Mouse (Mus musculus) MEL (cell line): ENCODE results near the gene Cpne8. TPM values are rescaled to one million over a fixed set of nuclear protein-coding genes. Genes with fewer than 3 reads are reported as not detected.

Experiments used
- DNase-seq: peaks from one replicate; pipeline ENCODE4 v3.0.0; 2011; ENCODE audit warnings: low read depth, low spot score
- H3K27ac ChIP-seq: 2 replicates; pipeline ENCODE4 v1.5.1; 2012; ENCODE audit warnings: low read depth, mild to moderate bottlenecking, control low read depth, low read length, moderate library complexity; ENCODE audit not compliant: control insufficient read depth
- H3K27me3 ChIP-seq, 2 experiments: fragments of 150-350 bp in 1 of 2; sonication (generic) in 1 of 2; 2 replicates each; pipeline ENCODE4 v1.6.1; 2012; ENCODE audit warnings: low read length in 2 of 2, mild to moderate bottlenecking in 2 of 2, improper control_type of control experiment in 1 of 2, moderate library complexity in 1 of 2; ENCODE audit not compliant: insufficient read depth in 2 of 2, control insufficient read depth in 1 of 2
- H3K36me3 ChIP-seq, 2 experiments: 2 replicates each; pipeline ENCODE4 v1.6.1; 2012 to 2014; ENCODE audit warnings: low read length in 2 of 2, improper control_type of control experiment in 1 of 2, inconsistent platforms in 1 of 2, mild to moderate bottlenecking in 1 of 2; ENCODE audit not compliant: insufficient read depth in 2 of 2, control insufficient read depth in 1 of 2
- H3K4me1 ChIP-seq, 2 experiments: fragments of 150-350 bp in 1 of 2; sonication (generic) in 1 of 2; 2 replicates each; pipeline ENCODE4 v1.6.1; 2012; ENCODE audit warnings: low read length in 2 of 2, improper control_type of control experiment in 1 of 2, mild to moderate bottlenecking in 1 of 2; ENCODE audit not compliant: insufficient read depth in 2 of 2, control insufficient read depth in 1 of 2
- H3K4me3 ChIP-seq, 2 experiments: fragments of 150-350 bp in 1 of 2; sonication (generic) in 1 of 2; 2 replicates each; pipeline ENCODE4 v1.5.1; 2012; ENCODE audit warnings: low read depth in 2 of 2, low read length in 2 of 2, mild to moderate bottlenecking in 2 of 2, moderate library complexity in 2 of 2, control low read depth in 1 of 2, improper control_type of control experiment in 1 of 2; ENCODE audit not compliant: control insufficient read depth in 1 of 2, insufficient read depth in 1 of 2
- H3K79me2 ChIP-seq: 2 replicates; pipeline ENCODE4 v1.6.1; 2012; ENCODE audit warnings: mild to moderate bottlenecking, low read length, moderate library complexity; ENCODE audit not compliant: control insufficient read depth, poor library complexity, insufficient read depth
- H3K9ac ChIP-seq: 2 replicates; pipeline ENCODE4 v1.6.1; 2012; ENCODE audit warnings: low read depth, mild to moderate bottlenecking, control low read depth, low read length, moderate library complexity; ENCODE audit not compliant: control insufficient read depth, poor library complexity, severe bottlenecking
- H3K9me3 ChIP-seq: fragments of 150-350 bp; sonication (generic); replicated peaks from 2 replicates; pipeline ENCODE4 v1.6.1; 2012; ENCODE audit warnings: mild to moderate bottlenecking, low read length, improper control_type of control experiment, moderate library complexity; ENCODE audit not compliant: insufficient read depth
- BHLHE40 ChIP-seq: IDR thresholded peaks from 2 replicates; pipeline ENCODE4 v1.6.1; 2012; ENCODE audit warnings: low read depth, mild to moderate bottlenecking, inconsistent platforms, low read length, improper control_type of control experiment, borderline replicate concordance
- CTCF ChIP-seq, 3 experiments: IDR thresholded peaks in 2 of 3; conservative IDR thresholded peaks in 1 of 3; 2 replicates each; pipeline ENCODE4 v1.5.1; 2011 to 2012; ENCODE audit warnings: low read length in 3 of 3, low read depth in 2 of 3, mild to moderate bottlenecking in 2 of 3, improper control_type of control experiment in 1 of 3, inconsistent platforms in 1 of 3, mixed read lengths in 1 of 3, moderate library complexity in 1 of 3; ENCODE audit not compliant: control insufficient read depth in 1 of 3, insufficient read depth in 1 of 3, poor library complexity in 1 of 3, severe bottlenecking in 1 of 3
- E2F4 ChIP-seq: IDR thresholded peaks from 2 replicates; pipeline ENCODE4 v1.6.1; 2011; ENCODE audit warnings: low read depth, low read length, improper control_type of control experiment, borderline replicate concordance
- ELF1 ChIP-seq: IDR thresholded peaks from 2 replicates; pipeline ENCODE4 v1.6.1; 2014; ENCODE audit warnings: low read depth, mild to moderate bottlenecking, inconsistent platforms, low read length, improper control_type of control experiment, moderate library complexity
- EP300 ChIP-seq, 2 experiments: IDR thresholded peaks; 2 replicates each; pipeline ENCODE4 v1.6.1; 2011; ENCODE audit warnings: improper control_type of control experiment in 2 of 2, low read length in 2 of 2, low read depth in 1 of 2, mild to moderate bottlenecking in 1 of 2
- GATA1 ChIP-seq: IDR thresholded peaks from 2 replicates; pipeline ENCODE4 v1.6.1; 2011; ENCODE audit warnings: low read depth, low read length, improper control_type of control experiment
- JUND ChIP-seq: IDR thresholded peaks from 2 replicates; pipeline ENCODE4 v1.6.1; 2011; ENCODE audit warnings: low read depth, mild to moderate bottlenecking, improper control_type of control experiment, low read length
- MAFK ChIP-seq: IDR thresholded peaks from 2 replicates; pipeline ENCODE4 v1.6.1; 2011; ENCODE audit warnings: low read depth, mild to moderate bottlenecking, low read length, improper control_type of control experiment, borderline replicate concordance
- MAX ChIP-seq: IDR thresholded peaks from 2 replicates; pipeline ENCODE4 v1.6.1; 2011; ENCODE audit warnings: low read length, improper control_type of control experiment
- MAZ ChIP-seq: IDR thresholded peaks from 2 replicates; pipeline ENCODE4 v1.6.1; 2012; ENCODE audit warnings: low read depth, mild to moderate bottlenecking, inconsistent platforms, low read length, improper control_type of control experiment
- MEF2A ChIP-seq: IDR thresholded peaks from 2 replicates; pipeline ENCODE4 v1.6.1; 2014; ENCODE audit warnings: low read depth, mild to moderate bottlenecking, inconsistent platforms, low read length, improper control_type of control experiment; ENCODE audit not compliant: poor library complexity, insufficient replicate concordance, severe bottlenecking; ENCODE audit errors: extremely low read depth
- MYB ChIP-seq: IDR thresholded peaks from 2 replicates; pipeline ENCODE4 v1.6.1; 2011; ENCODE audit warnings: mild to moderate bottlenecking, low read depth, low read length, improper control_type of control experiment
- NELFE ChIP-seq: IDR thresholded peaks from 2 replicates; pipeline ENCODE4 v1.6.1; 2011; ENCODE audit warnings: low read depth, low read length, improper control_type of control experiment
- POLR2A ChIP-seq, 2 experiments: IDR thresholded peaks; 2 replicates each; pipeline ENCODE4 v1.6.1; 2011 to 2012; ENCODE audit warnings: low read length in 2 of 2, mild to moderate bottlenecking in 2 of 2, control low read depth in 1 of 2, improper control_type of control experiment in 1 of 2, low read depth in 1 of 2, moderate library complexity in 1 of 2; ENCODE audit not compliant: control insufficient read depth in 1 of 2, insufficient read depth in 1 of 2, poor library complexity in 1 of 2
- POLR2AphosphoS5 ChIP-seq: IDR thresholded peaks from 2 replicates; pipeline ENCODE4 v1.6.1; 2012; ENCODE audit warnings: low read depth, borderline replicate concordance, mild to moderate bottlenecking, inconsistent platforms, low read length, moderate library complexity, mixed read lengths
- RCOR1 ChIP-seq: IDR thresholded peaks from 2 replicates; pipeline ENCODE4 v1.6.1; 2012; ENCODE audit warnings: low read depth, mild to moderate bottlenecking, inconsistent platforms, low read length, improper control_type of control experiment
- SMC3 ChIP-seq: IDR thresholded peaks from 2 replicates; pipeline ENCODE4 v1.6.1; 2011; ENCODE audit warnings: low read depth, low read length, improper control_type of control experiment
- TAL1 ChIP-seq: IDR thresholded peaks from 2 replicates; pipeline ENCODE4 v1.6.1; 2012; ENCODE audit warnings: mild to moderate bottlenecking, inconsistent platforms, low read length, moderate library complexity, mixed read lengths
- TCF12 ChIP-seq: IDR thresholded peaks from 2 replicates; pipeline ENCODE4 v1.6.1; 2014; ENCODE audit warnings: low read depth, mild to moderate bottlenecking, inconsistent platforms, low read length, improper control_type of control experiment, moderate library complexity
- UBTF ChIP-seq: IDR thresholded peaks from 2 replicates; pipeline ENCODE4 v1.6.1; 2012; ENCODE audit warnings: low read depth, mild to moderate bottlenecking, inconsistent platforms, low read length, improper control_type of control experiment, moderate library complexity, borderline replicate concordance; ENCODE audit not compliant: insufficient read depth
- USF1 ChIP-seq: IDR thresholded peaks from 2 replicates; pipeline ENCODE4 v1.6.1; 2014; ENCODE audit warnings: low read depth, mild to moderate bottlenecking, inconsistent platforms, low read length, improper control_type of control experiment, moderate library complexity
- USF2 ChIP-seq, 2 experiments: IDR thresholded peaks; 2 replicates each; pipeline ENCODE4 v1.6.1; 2011 to 2012; ENCODE audit warnings: improper control_type of control experiment in 2 of 2, low read length in 2 of 2, borderline replicate concordance in 1 of 2, inconsistent platforms in 1 of 2, low read depth in 1 of 2, mild to moderate bottlenecking in 1 of 2; ENCODE audit not compliant: insufficient read depth in 1 of 2
- ZC3H11A ChIP-seq: IDR thresholded peaks from 2 replicates; pipeline ENCODE4 v1.6.1; 2012; ENCODE audit warnings: low read depth, mild to moderate bottlenecking, inconsistent platforms, low read length, improper control_type of control experiment
- ZMIZ1 ChIP-seq: IDR thresholded peaks from 2 replicates; pipeline ENCODE4 v1.6.1; 2012; ENCODE audit warnings: low read depth, mild to moderate bottlenecking, inconsistent platforms, low read length, improper control_type of control experiment, moderate library complexity
- ZNF384 ChIP-seq: IDR thresholded peaks from 2 replicates; pipeline ENCODE4 v1.6.1; 2012; ENCODE audit warnings: low read depth, mild to moderate bottlenecking, inconsistent platforms, low read length, improper control_type of control experiment
- polyA plus RNA-seq, 2 experiments: library from polyadenylated mRNA; stranded (reverse) in 1 of 2; unstranded in 1 of 2; fragments of >175 nt in 1 of 2; fragments of >200 nt in 1 of 2; gene quantifications; 2 replicates each; pipeline versions ENCODE4 v1.2.1 to v1.2.4; 2012; ENCODE audit warnings: low replicate concordance in 2 of 2, low read depth in 1 of 2; ENCODE audit not compliant: insufficient read length in 2 of 2, insufficient read depth in 1 of 2, missing spikeins in 1 of 2
- total RNA-seq: library from RNA; depleted of rRNA; stranded (reverse); fragments of 300-350 nt; gene quantifications from 2 replicates; pipeline ENCODE4 v1.2.3, GENCODE M21; 2012

Gene Cpne8
- total and polyA plus RNA-seq, 3 experiments, result 18.5 to 50.4 TPM; not detected in 1

DNA sequence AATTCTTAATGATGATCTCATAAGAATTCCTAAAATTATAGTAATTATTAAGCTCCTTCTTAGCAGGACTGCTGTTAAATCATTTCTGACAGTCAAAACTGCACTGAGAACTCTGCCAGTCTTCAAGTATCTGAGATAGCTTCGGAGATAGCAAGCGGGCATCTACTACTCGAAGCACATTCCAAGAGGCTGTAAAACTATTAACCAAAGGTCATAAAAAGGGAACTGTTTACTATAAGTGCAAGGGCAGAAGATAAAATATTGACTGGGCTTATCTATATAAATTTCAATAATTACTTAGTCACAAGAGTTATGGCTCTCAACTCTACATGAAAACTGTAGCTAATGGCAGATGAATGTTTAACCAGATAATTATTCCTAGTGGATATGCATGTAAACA, 57.2 kb downstream of the Cpne8 start:
- no peak overlapping the region for H3K27ac ChIP-seq
- DNase-seq, result no peak
- no peak overlapping the region for H3K9ac ChIP-seq
- H3K27me3 ChIP-seq, result no peaks in the 10 kb centered on the region
- TF ChIP-seq TCF12 (no peak), E2F4 (no peak), SMC3 (no peak), MEF2A (no peak), EP300 (IDR thresholded peaks at IDR 0.05; ENCODE audit: low read depth in 1 of 2, low read length in 2 of 2) (no peak), MYB (no peak), MAFK (no peak), MAX (no peak), POLR2A (IDR thresholded peaks at IDR 0.05; ENCODE audit: control insufficient read depth in 1 of 2, insufficient read depth in 1 of 2, low read depth in 1 of 2, low read length in 2 of 2, poor library complexity in 1 of 2) (no peak), JUND (no peak), RCOR1 (no peak), GATA1 (no peak), USF2 (IDR thresholded peaks at IDR 0.05; ENCODE audit: borderline replicate concordance in 1 of 2, insufficient read depth in 1 of 2, low read depth in 1 of 2, low read length in 2 of 2) (no peak), NELFE (no peak), CTCF (IDR thresholded peaks at IDR 0.05 in 2 of 3, conservative IDR thresholded peaks at IDR 0.05 in 1 of 3; ENCODE audit: control insufficient read depth in 1 of 3, insufficient read depth in 1 of 3, low read depth in 2 of 3, low read length in 3 of 3, poor library complexity in 1 of 3, severe bottlenecking in 1 of 3) (no peak), USF1 (no peak), ELF1 (no peak)
- no peak overlapping the region for H3K4me3 ChIP-seq
- no peaks in the 10 kb centered on the region for H3K36me3 ChIP-seq
- no peaks in the 10 kb centered on the region for H3K79me2 ChIP-seq
- no peaks in the 10 kb centered on the region for H3K9me3 ChIP-seq
- H3K4me1 ChIP-seq, result no peaks in the 10 kb centered on the region

DNA sequence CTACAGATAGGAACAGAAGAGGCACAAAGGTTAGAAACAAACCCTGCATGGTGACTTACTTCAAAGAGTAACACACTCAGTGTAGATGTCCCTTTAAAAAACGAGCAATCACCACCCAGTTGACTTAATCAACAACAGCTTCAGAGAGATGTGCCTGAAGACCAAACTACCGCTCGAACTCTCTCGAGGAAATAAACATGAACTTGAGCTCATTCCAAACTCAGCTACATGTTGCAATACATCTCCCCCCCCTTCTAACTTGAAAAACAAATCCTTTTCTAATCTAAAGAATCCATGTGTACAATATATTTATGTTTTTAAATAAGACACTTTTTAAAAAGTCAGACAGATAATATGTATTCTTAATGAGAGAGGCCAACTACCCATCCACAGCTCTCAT, 59.5 kb downstream of the Cpne8 start:
- no peak overlapping the region for H3K9ac ChIP-seq
- no peak overlapping the region for H3K4me3 ChIP-seq
- no peak overlapping the region for H3K27ac ChIP-seq
- H3K4me1 ChIP-seq, result no peaks in the 10 kb centered on the region
- H3K36me3 ChIP-seq, result no peaks in the 10 kb centered on the region
- no peaks in the 10 kb centered on the region for H3K27me3 ChIP-seq
- no peaks in the 10 kb centered on the region for H3K9me3 ChIP-seq
- no peak for DNase-seq
- TF ChIP-seq TAL1, result no peak
- TF ChIP-seq MAZ, result no peak
- no peak for TF ChIP-seq USF2 (IDR thresholded peaks at IDR 0.05; ENCODE audit: borderline replicate concordance in 1 of 2, insufficient read depth in 1 of 2, low read depth in 1 of 2, low read length in 2 of 2)
- no peak for TF ChIP-seq ZMIZ1
- TF ChIP-seq UBTF, result no peak
- TF ChIP-seq MYB, result no peak
- TF ChIP-seq ZC3H11A, result no peak
- TF ChIP-seq TCF12, result no peak
- no peak for TF ChIP-seq ZNF384
- no peak for TF ChIP-seq SMC3
- no peak for TF ChIP-seq POLR2AphosphoS5
- no peak for TF ChIP-seq E2F4
- no peak for TF ChIP-seq BHLHE40
- TF ChIP-seq, all 39 proteins: peak for 0
- no peaks in the 10 kb centered on the region for H3K79me2 ChIP-seq
